Mouse (Mus musculus): ENCODE measurements around the gene Otud7b. TPM values are rescaled to one million over a fixed set of nuclear protein-coding genes. Genes with fewer than 3 reads are reported as not detected.
"Not testable (repeated sequence)": the region's sequence is repeated elsewhere in the genome, so short reads cannot be mapped to it uniquely, and the experiment has no call there.

The Otud7b gene
- polyA plus RNA-seq, 1 experiment from 2014 or later = 19.8 TPM

GRCm38 (mm10) chr3:96196437-96197128 lies 92.3 kb downstream of the Otud7b start:
- H3K27me3 ChIP-seq (replicated peaks) = no peaks in the 10 kb centered on the region
- H3K4me3 ChIP-seq (replicated peaks) = peak overlapping the region; percentile 61
- ATAC-seq = no peak; the same call in 1 of the 2 replicates
- H3K27ac ChIP-seq = peak overlapping the region; percentile 90
- peak overlapping the region; percentile 82 for H3K9ac ChIP-seq
- no peaks in the 10 kb centered on the region for H3K9me3 ChIP-seq
- H3K4me2 ChIP-seq (replicated peaks) = peak overlapping the region; percentile 95
- H3K4me1 ChIP-seq (replicated peaks) = peaks cover 6% of the 10 kb centered on the region
- no peaks in the 10 kb centered on the region for H3K36me3 ChIP-seq
- WGBS = 19% methylated on average over 27 of the region's 27 CpGs

- Histone ChIP-seq H3K27me3 (replicated peaks) (no peaks in the 10 kb centered on the region), H3K9ac (peak overlapping the region; percentile 82), H3K4me2 (replicated peaks) (peak overlapping the region; percentile 95), H3K36me3 (no peaks in the 10 kb centered on the region), H3K4me1 (replicated peaks) (peaks cover 6% of the 10 kb centered on the region), H3K4me3 (replicated peaks) (peak overlapping the region; percentile 61), H3K9me3 (no peaks in the 10 kb centered on the region), H3K27ac (peak overlapping the region; percentile 90)
- WGBS = under 1% methylated on average over 50 of the region's 50 CpGs
- peak; percentile 96 for ATAC-seq
Observed at GRCm38 (mm10) chr3:96197129-96197749, 92.9 kb downstream of the Otud7b start.

DNA sequence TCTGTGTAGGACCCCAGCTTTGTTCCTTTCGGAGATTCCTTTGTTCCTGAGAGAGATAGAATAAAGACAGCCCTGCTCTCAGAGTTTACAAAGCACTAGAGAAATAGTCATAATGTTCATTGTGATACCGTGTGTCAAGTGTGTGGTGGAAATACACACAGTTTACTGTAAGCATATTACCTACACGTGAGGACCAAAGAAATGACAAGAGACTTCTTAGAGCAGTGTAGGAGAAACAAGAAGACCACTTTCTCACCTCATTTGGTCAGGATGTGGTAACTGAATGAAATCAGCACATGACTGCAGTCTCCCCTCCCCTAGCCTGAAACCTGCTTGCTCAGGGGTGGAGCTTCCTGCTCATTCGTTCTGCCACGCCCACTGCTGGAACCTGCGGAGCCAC lies 93.9 kb downstream of the Otud7b start:
- peak overlapping the region; percentile 95 for H3K4me2 ChIP-seq (replicated peaks)
- ATAC-seq = peak; percentile 42
- H3K4me1 ChIP-seq (replicated peaks) = peaks cover 6% of the 10 kb centered on the region
- H3K27me3 ChIP-seq (replicated peaks) = no peaks in the 10 kb centered on the region
- H3K9me3 ChIP-seq = no peaks in the 10 kb centered on the region
- no peaks in the 10 kb centered on the region for H3K36me3 ChIP-seq
- peak overlapping the region; percentile 18; the same call in 1 of the 2 replicates for H3K9ac ChIP-seq
- H3K4me3 ChIP-seq (replicated peaks) = peak overlapping the region; percentile 61
- WGBS = 4% methylated on average over 6 of the region's 6 CpGs
- H3K27ac ChIP-seq = peak overlapping the region; percentile 19

GRCm38 (mm10) chr3:96198601-96199251 lies 94.4 kb downstream of the Otud7b start:
- H3K27ac ChIP-seq; ATAC-seq; H3K9me3 ChIP-seq; H3K36me3 ChIP-seq; H3K4me3 ChIP-seq (replicated peaks); H3K27me3 ChIP-seq (replicated peaks); H3K9ac ChIP-seq; H3K4me1 ChIP-seq (replicated peaks): not testable (repeated sequence)
- 26% methylated on average over 7 of the region's 8 CpGs for WGBS
- 0 out of 2 replicates have a peak overlapping the region, but pooled peaks have one; percentile 95 for H3K4me2 ChIP-seq (replicated peaks)

DNA sequence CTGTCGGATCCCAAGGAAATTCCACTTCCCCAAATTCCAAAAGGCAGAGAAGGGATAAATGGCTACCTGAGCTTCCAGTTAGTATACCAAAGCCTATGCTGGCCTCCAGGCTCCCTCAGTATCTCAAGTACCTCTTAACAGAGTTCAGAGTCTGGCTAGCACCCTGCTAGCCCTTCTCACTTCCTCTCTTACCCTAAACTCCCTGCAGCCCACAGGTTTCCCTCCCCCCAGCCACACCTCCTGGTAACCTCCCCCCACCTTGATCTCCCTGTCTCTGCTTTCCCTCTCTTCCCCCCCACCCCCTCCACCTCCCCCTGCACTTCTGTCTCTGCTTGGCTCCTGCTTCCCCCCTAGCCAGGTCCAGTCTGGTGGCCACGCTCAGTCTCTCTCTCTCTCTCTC lies 95.4 kb downstream of the Otud7b start:
- 73% methylated on average over 2 of the region's 2 CpGs for WGBS
- ATAC-seq = no peak
- H3K9ac ChIP-seq = no peak overlapping the region
- H3K27me3 ChIP-seq (replicated peaks) = no peaks in the 10 kb centered on the region
- H3K27ac ChIP-seq = no peak overlapping the region
- no peak overlapping the region for H3K4me3 ChIP-seq (replicated peaks)
- H3K36me3 ChIP-seq = no peaks in the 10 kb centered on the region
- no peak overlapping the region for H3K4me2 ChIP-seq (replicated peaks)
- H3K9me3 ChIP-seq = no peaks in the 10 kb centered on the region
- H3K4me1 ChIP-seq (replicated peaks) = peaks cover 6% of the 10 kb centered on the region

DNA sequence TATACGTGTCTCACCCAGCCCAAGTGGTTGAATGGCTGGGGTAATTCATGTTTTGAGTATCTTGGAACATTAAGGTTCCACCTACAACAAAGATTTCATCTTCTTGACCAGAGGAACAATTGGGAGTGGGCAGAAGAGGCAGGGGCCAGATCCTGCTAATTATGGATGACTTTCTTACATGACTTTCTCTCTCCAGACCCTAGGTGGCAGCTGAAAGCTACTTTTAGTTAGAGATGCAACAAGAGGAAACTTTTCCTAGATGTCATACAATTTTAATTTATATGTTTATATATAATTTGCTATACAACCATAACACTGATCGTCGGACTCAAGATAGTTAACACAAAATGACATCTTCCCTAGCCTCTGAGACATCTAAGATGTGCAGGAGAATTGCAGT lies 103.5 kb downstream of the Otud7b start:
- no peaks in the 10 kb centered on the region for H3K36me3 ChIP-seq
- no peak for ATAC-seq

GRCm38 (mm10) chr3:96209242-96209641 lies 104.9 kb downstream of the Otud7b start:
- Histone ChIP-seq H3K27ac (no peak overlapping the region), H3K27me3 (replicated peaks) (no peaks in the 10 kb centered on the region), H3K36me3 (no peaks in the 10 kb centered on the region), H3K4me1 (replicated peaks) (no peaks in the 10 kb centered on the region), H3K4me2 (replicated peaks) (no peak overlapping the region), H3K4me3 (replicated peaks) (no peak overlapping the region), H3K9me3 (no peaks in the 10 kb centered on the region), H3K9ac (no peak overlapping the region)
- ATAC-seq = no peak
- WGBS = 24% methylated on average over 15 of the region's 15 CpGs

More for the DNA sequence above, 103.5 kb downstream of the Otud7b start:
- H3K9me3 ChIP-seq = no peaks in the 10 kb centered on the region
- no peak overlapping the region for H3K27ac ChIP-seq
- H3K4me1 ChIP-seq (replicated peaks) = no peaks in the 10 kb centered on the region
- WGBS = 71% methylated on average over 3 of the region's 3 CpGs
- H3K4me2 ChIP-seq (replicated peaks) = no peak overlapping the region
- H3K27me3 ChIP-seq (replicated peaks) = no peaks in the 10 kb centered on the region
- H3K4me3 ChIP-seq (replicated peaks) = no peak overlapping the region
- no peak overlapping the region for H3K9ac ChIP-seq

Other genes starting within 250 kb of the Otud7b start
- 44.2 and 44.9 TPM in 2 replicates for gene Prpf3, start 248.6 kb upstream of the Otud7b start, polyA plus RNA-seq (2015; fragmentation: Nextera tagmentation; extraction: Ambion mirVana)
- 346 and 351 TPM in 2 replicates for gene Mrps21, start 233.0 kb upstream of the Otud7b start, polyA plus RNA-seq (2015; fragmentation: Nextera tagmentation; extraction: Ambion mirVana)
- 5.6 and 5.8 TPM in 2 replicates for gene Ciart, start 222.3 kb upstream of the Otud7b start, polyA plus RNA-seq (2015; fragmentation: Nextera tagmentation; extraction: Ambion mirVana)
- 21.3 and 22.9 TPM in 2 replicates for gene BC028528, start 212.5 kb upstream of the Otud7b start, polyA plus RNA-seq (2015; fragmentation: Nextera tagmentation; extraction: Ambion mirVana)
- 38.3 and 38.8 TPM in 2 replicates for gene Aph1a, start 210.6 kb upstream of the Otud7b start, polyA plus RNA-seq (2015; fragmentation: Nextera tagmentation; extraction: Ambion mirVana)
- 1.5 and 1.9 TPM in 2 replicates for gene Car14, start 199.8 kb upstream of the Otud7b start, polyA plus RNA-seq (2015; fragmentation: Nextera tagmentation; extraction: Ambion mirVana)
- gene Anp32e, start 175.3 kb upstream of the Otud7b start, polyA plus RNA-seq (2015; fragmentation: Nextera tagmentation; extraction: Ambion mirVana) = 149 and 178 TPM in 2 replicates
- gene Plekho1, start 108.5 kb upstream of the Otud7b start, polyA plus RNA-seq (2015; fragmentation: Nextera tagmentation; extraction: Ambion mirVana) = 28.0 and 30.1 TPM in 2 replicates
- gene Vps45, start 46.1 kb upstream of the Otud7b start, polyA plus RNA-seq (2015; fragmentation: Nextera tagmentation; extraction: Ambion mirVana) = 28.4 and 32.4 TPM in 2 replicates
- gene Mtmr11, start 57.5 kb downstream of the Otud7b start, polyA plus RNA-seq (2015; fragmentation: Nextera tagmentation; extraction: Ambion mirVana) = 20.0 and 20.2 TPM in 2 replicates
- gene Sf3b4, start 67.8 kb downstream of the Otud7b start, polyA plus RNA-seq (2015; fragmentation: Nextera tagmentation; extraction: Ambion mirVana) = 152 and 153 TPM in 2 replicates
- gene Sv2a, start 76.6 kb downstream of the Otud7b start, polyA plus RNA-seq (2015; fragmentation: Nextera tagmentation; extraction: Ambion mirVana) = 6.0 and 7.4 TPM in 2 replicates
- gene Bola1, start 115.2 kb downstream of the Otud7b start, polyA plus RNA-seq (2015; fragmentation: Nextera tagmentation; extraction: Ambion mirVana) = 59.5 and 60.7 TPM in 2 replicates
- 1.1 and 1.6 TPM in 2 replicates for gene Hist2h2ab, start 115.3 kb downstream of the Otud7b start, polyA plus RNA-seq (2015; fragmentation: Nextera tagmentation; extraction: Ambion mirVana)
- gene Hist2h2ac, start 116.4 kb downstream of the Otud7b start, polyA plus RNA-seq (2015; fragmentation: Nextera tagmentation; extraction: Ambion mirVana) = 7.6 and 11.1 TPM in 2 replicates
- gene Hist2h2be, start 116.6 kb downstream of the Otud7b start, polyA plus RNA-seq (2015; fragmentation: Nextera tagmentation; extraction: Ambion mirVana) = 5.7 and 7.1 TPM in 2 replicates
- gene Hist2h3c2, start 134.6 kb downstream of the Otud7b start, polyA plus RNA-seq (2015; fragmentation: Nextera tagmentation; extraction: Ambion mirVana) = 5.8 and 6.5 TPM in 2 replicates
- gene Hist2h2aa2, start 135.7 kb downstream of the Otud7b start, polyA plus RNA-seq (2015; fragmentation: Nextera tagmentation; extraction: Ambion mirVana) = 39.6 and 41.9 TPM in 2 replicates
- 17.7 and 20.5 TPM in 2 replicates for gene Hist2h2aa1, start 141.0 kb downstream of the Otud7b start, polyA plus RNA-seq (2015; fragmentation: Nextera tagmentation; extraction: Ambion mirVana)
- 1.0 and 1.3 TPM in 2 replicates for gene Hist2h3c1, start 142.2 kb downstream of the Otud7b start, polyA plus RNA-seq (2015; fragmentation: Nextera tagmentation; extraction: Ambion mirVana)
- 10.7 and 10.9 TPM in 2 replicates for gene Hist2h4, start 158.8 kb downstream of the Otud7b start, polyA plus RNA-seq (2015; fragmentation: Nextera tagmentation; extraction: Ambion mirVana)
- gene Hist2h3b, start 164.1 kb downstream of the Otud7b start, polyA plus RNA-seq (2015; fragmentation: Nextera tagmentation; extraction: Ambion mirVana) = 49.9 and 61.1 TPM in 2 replicates
- 6.5 and 9.2 TPM in 2 replicates for gene Hist2h2bb, start 165.2 kb downstream of the Otud7b start, polyA plus RNA-seq (2015; fragmentation: Nextera tagmentation; extraction: Ambion mirVana)
- gene Fcgr1, start 189.4 kb downstream of the Otud7b start, polyA plus RNA-seq (2015; fragmentation: Nextera tagmentation; extraction: Ambion mirVana) = 2.3 and 3.0 TPM in 2 replicates